Mouse (Mus musculus): ENCODE measurements around the gene Sort1. TPM values are rescaled to one million over a fixed set of nuclear protein-coding genes. Genes with fewer than 3 reads are reported as not detected.

Gene Sort1
- polyA plus RNA-seq, 1 experiment from 2014 or later, result 13.8 TPM

- H3K9me3 ChIP-seq (replicated peaks; ENCODE audit: control insufficient read depth, low read length), result no peaks in the 10 kb centered on the region
- no peaks in the 10 kb centered on the region; the same call in 1 of the 2 replicates for H3K36me3 ChIP-seq (replicated peaks; ENCODE audit: control insufficient read depth, insufficient read depth, low read depth, low read length)
- H3K4me2 ChIP-seq (ENCODE audit: low read depth, low read length), result no peak overlapping the region
- ATAC-seq (replicated peaks; ENCODE audit: insufficient number of reproducible peaks, low FRiP score, low TSS enrichment, low read depth) (no peak), DNase-seq (ENCODE audit: low spot score) (no peak)
- WGBS, result 90% methylated on average over 15 of the region's 15 CpGs
- no peak overlapping the region for H3K4me3 ChIP-seq (ENCODE audit: low read depth, low read length)
- no peak overlapping the region for H3K27ac ChIP-seq (replicated peaks; ENCODE audit: low read depth, low read length)
- H3K4me1 ChIP-seq (ENCODE audit: control insufficient read depth, insufficient read depth, low read length), result no peaks in the 10 kb centered on the region
- H3K9ac ChIP-seq (replicated peaks; ENCODE audit: low read length), result no peak overlapping the region
- H3K27me3 ChIP-seq (ENCODE audit: control insufficient read depth, insufficient read depth, low read length), result no peaks in the 10 kb centered on the region
These were observed 118.6 kb downstream of the Sort1 start for GRCm38 (mm10) chr3:108402528-108402920.

DNA sequence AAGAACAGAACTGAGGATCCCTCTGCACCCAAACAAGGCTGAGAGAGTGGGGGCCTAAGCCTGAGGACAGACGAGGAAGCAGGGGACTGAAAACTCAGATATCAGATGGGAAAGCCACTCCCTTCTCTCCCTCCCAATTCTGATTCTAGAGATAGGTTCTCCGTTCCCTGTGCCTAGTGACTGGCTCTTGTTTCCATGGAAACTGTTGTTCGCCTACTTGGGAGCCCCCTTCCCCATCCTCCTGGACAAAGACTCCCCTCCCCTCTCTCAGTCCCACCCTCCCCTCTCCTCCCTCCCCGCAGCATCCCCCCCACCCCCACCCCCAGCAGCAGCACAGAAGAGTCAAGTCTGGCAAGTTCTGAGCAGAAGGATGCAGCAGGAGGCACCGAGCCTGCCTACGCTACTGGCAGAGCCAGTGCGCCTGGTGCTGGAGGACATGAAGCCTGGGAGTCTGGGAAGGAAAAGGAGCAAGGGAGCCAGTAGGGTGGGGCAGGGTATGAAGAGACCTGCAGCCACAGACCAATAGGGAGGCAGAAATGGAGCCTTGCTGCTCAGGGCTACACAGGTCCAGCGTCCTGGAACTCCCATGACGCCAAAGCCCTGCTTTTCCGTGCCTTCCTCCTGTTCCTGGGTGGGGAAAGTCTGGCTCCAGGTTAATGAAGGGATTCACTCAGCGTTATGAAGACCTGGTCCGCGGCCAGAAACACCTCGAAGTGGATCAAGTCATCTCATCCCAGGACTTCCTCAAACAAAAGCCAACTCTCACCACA is 121.8 kb downstream of the Sort1 start:
- H3K9ac ChIP-seq (replicated peaks; ENCODE audit: low read length), result no peak overlapping the region
- DNase-seq (ENCODE audit: low spot score), result no peak
- H3K9me3 ChIP-seq (replicated peaks; ENCODE audit: control insufficient read depth, low read length), result no peaks in the 10 kb centered on the region
- 36% methylated on average over 14 of the region's 14 CpGs for WGBS
- H3K36me3 ChIP-seq (replicated peaks; ENCODE audit: control insufficient read depth, insufficient read depth, low read depth, low read length), result no peaks in the 10 kb centered on the region; the same call in 1 of the 2 replicates
- no peak overlapping the region for H3K4me3 ChIP-seq (ENCODE audit: low read depth, low read length)
- H3K4me2 ChIP-seq (ENCODE audit: low read depth, low read length), result no peak overlapping the region
- H3K4me1 ChIP-seq (ENCODE audit: control insufficient read depth, insufficient read depth, low read length), result no peaks in the 10 kb centered on the region
- H3K27me3 ChIP-seq (ENCODE audit: control insufficient read depth, insufficient read depth, low read length), result no peaks in the 10 kb centered on the region
- no peak for ATAC-seq (replicated peaks; ENCODE audit: insufficient number of reproducible peaks, low FRiP score, low TSS enrichment, low read depth)
- 0 out of 2 replicates have a peak overlapping the region, but pooled peaks have one; percentile 20 for H3K27ac ChIP-seq (replicated peaks; ENCODE audit: low read depth, low read length)

DNA sequence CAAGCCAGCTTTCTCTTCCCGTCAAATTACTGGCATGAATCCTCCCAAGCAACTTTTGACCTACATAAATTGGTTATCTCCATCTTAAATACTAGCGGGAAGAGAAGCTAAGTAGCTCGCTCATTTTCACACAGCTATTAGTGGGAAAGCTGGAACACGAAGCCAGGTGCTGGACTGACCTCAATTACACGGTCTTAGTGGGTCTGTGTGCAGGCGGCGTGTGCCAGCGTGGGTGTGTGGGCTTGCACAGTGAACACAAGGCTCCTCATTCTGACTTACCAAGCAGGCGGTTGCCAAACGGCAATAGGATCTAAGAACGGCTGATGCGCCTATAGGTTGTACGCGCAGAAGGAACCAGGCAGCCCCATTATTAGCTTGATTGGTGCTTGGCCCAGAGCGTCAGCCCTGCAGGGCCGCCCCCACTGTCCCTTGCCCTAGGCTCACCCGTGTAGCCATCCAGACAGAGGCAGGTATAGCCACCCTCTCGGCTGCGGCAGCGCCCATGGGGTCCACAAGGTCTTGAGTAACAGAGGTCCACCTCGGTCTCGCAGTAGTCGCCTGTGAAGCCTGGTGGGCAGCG is 122.5 kb downstream of the Sort1 start:
- no peak overlapping the region for H3K27ac ChIP-seq (replicated peaks; ENCODE audit: low read depth, low read length)
- WGBS, result 90% methylated on average over 24 of the region's 24 CpGs
- H3K36me3 ChIP-seq (replicated peaks; ENCODE audit: control insufficient read depth, insufficient read depth, low read depth, low read length), result no peaks in the 10 kb centered on the region; the same call in 1 of the 2 replicates
- H3K4me1 ChIP-seq (ENCODE audit: control insufficient read depth, insufficient read depth, low read length), result no peaks in the 10 kb centered on the region; the same call in 1 of the 2 replicates
- H3K27me3 ChIP-seq (ENCODE audit: control insufficient read depth, insufficient read depth, low read length), result no peaks in the 10 kb centered on the region
- DNase-seq (ENCODE audit: low spot score) (no peak), ATAC-seq (replicated peaks; ENCODE audit: insufficient number of reproducible peaks, low FRiP score, low TSS enrichment, low read depth) (no peak)
- no peak overlapping the region for H3K4me2 ChIP-seq (ENCODE audit: low read depth, low read length)
- no peak overlapping the region for H3K9ac ChIP-seq (replicated peaks; ENCODE audit: low read length)
- H3K9me3 ChIP-seq (replicated peaks; ENCODE audit: control insufficient read depth, low read length), result no peaks in the 10 kb centered on the region
- H3K4me3 ChIP-seq (ENCODE audit: low read depth, low read length), result no peak overlapping the region

DNA sequence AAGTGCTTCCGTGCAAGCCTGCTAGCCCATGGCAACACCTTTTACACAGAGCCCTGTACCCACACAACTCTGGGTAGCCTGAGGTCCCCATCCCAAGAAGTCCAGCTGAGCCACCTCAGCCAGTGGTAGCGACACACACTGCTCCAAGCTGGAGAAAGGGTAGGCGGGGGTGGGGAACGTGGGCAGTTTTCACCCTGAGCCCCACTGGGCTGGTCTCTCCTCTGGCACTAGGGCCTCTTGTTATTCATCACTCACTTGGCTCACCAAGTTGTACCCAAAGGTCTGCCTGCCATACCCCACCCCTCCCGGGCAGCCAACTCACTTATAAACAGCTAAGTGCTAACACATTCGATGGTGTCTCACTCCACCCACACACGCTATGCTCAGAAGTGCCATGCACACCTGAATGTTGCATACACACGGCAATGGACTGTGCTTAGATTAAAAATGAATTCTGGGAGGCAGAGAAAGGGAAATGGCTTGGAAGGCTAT is 124.7 kb downstream of the Sort1 start:
- no peak overlapping the region for H3K4me2 ChIP-seq (ENCODE audit: low read depth, low read length)
- no peak overlapping the region for H3K4me3 ChIP-seq (ENCODE audit: low read depth, low read length)
- peaks cover 4% of the 10 kb centered on the region for H3K36me3 ChIP-seq (replicated peaks; ENCODE audit: control insufficient read depth, insufficient read depth, low read depth, low read length)
- no peaks in the 10 kb centered on the region; the same call in 1 of the 2 replicates for H3K9me3 ChIP-seq (replicated peaks; ENCODE audit: control insufficient read depth, low read length)
- H3K27me3 ChIP-seq (ENCODE audit: control insufficient read depth, insufficient read depth, low read length), result no peaks in the 10 kb centered on the region
- ATAC-seq (replicated peaks; ENCODE audit: insufficient number of reproducible peaks, low FRiP score, low TSS enrichment, low read depth) (no peak), DNase-seq (ENCODE audit: low spot score) (no peak)
- H3K27ac ChIP-seq (replicated peaks; ENCODE audit: low read depth, low read length), result no peak overlapping the region
- WGBS, result 94% methylated on average over 8 of the region's 8 CpGs
- no peaks in the 10 kb centered on the region; the same call in 1 of the 2 replicates for H3K4me1 ChIP-seq (ENCODE audit: control insufficient read depth, insufficient read depth, low read length)
- no peak overlapping the region for H3K9ac ChIP-seq (replicated peaks; ENCODE audit: low read length)

DNA sequence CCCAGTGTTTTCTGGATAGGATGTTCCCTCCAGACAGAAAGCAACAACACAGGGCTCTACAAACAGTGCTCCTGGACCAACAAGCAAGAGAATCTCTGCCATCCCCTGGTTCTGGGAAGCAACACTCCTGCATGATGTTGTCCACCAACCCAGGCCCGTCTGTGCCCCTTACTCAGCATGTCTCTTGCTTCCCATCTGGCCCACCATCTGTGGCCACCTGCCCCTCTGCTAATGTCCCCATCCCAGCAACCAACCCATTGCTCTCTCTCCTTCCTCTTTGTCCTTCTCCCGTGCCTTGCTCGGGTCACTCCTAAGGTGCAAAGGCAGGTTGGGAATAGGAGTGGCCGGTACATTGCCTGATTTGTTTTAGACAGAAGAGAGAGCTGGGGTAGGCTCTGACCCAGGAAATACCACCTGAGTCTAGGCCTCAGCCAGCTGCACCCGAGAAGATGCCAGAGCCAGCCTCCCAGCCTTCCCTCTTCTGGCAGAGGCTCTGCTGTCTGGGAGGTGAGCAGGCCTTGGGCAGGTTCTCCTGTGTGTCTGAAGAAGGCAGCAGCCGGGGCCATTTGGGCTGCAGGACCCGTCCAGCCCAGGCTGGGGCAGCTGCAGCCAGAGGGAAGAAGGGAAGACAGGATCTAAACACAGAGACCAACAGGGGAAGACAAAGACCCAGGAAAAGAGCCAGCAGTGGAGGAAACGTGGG is 125.9 kb downstream of the Sort1 start:
- peak overlapping the region; percentile 42 for H3K27ac ChIP-seq (replicated peaks; ENCODE audit: low read depth, low read length)
- no peaks in the 10 kb centered on the region for H3K27me3 ChIP-seq (ENCODE audit: control insufficient read depth, insufficient read depth, low read length)
- ATAC-seq (replicated peaks; ENCODE audit: insufficient number of reproducible peaks, low FRiP score, low TSS enrichment, low read depth), result no peak
- 47% methylated on average over 8 of the region's 8 CpGs for WGBS
- DNase-seq (ENCODE audit: low spot score), result no peak
- peak overlapping the region; percentile 19 for H3K4me2 ChIP-seq (ENCODE audit: low read depth, low read length)
- peaks cover 4% of the 10 kb centered on the region for H3K36me3 ChIP-seq (replicated peaks; ENCODE audit: control insufficient read depth, insufficient read depth, low read depth, low read length)
- H3K4me3 ChIP-seq (ENCODE audit: low read depth, low read length), result no peak overlapping the region
- H3K9ac ChIP-seq (replicated peaks; ENCODE audit: low read length), result peak overlapping the region; percentile 53
- H3K4me1 ChIP-seq (ENCODE audit: control insufficient read depth, insufficient read depth, low read length), result peaks cover under 1% of the 10 kb centered on the region; the same call in 1 of the 2 replicates
- peaks cover 3% of the 10 kb centered on the region; the same call in 1 of the 2 replicates for H3K9me3 ChIP-seq (replicated peaks; ENCODE audit: control insufficient read depth, low read length)

DNA sequence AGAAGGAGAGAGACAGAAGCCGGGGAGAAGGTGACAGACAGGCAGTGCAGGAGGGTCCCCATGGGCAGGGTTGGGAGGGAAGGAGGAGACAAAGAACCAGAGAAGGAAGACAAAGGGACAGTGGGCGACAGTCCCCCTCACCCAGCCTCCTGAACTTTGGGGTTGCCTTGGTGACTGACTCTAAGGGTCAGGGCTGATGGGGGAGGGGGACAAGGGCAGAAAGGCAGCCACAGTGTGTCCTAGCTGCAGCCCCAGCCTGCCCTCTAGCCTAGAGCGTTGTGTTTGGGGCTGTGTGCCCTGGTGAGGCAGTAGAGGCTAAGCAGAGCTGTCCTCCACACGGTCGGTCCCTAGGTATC is 126.5 kb downstream of the Sort1 start:
- DNase-seq (ENCODE audit: low spot score) (no peak), ATAC-seq (replicated peaks; ENCODE audit: insufficient number of reproducible peaks, low FRiP score, low TSS enrichment, low read depth) (peak; percentile 53)
- Histone ChIP-seq H3K27ac (replicated peaks; ENCODE audit: low read depth, low read length) (peak overlapping the region; percentile 42), H3K9me3 (replicated peaks; ENCODE audit: control insufficient read depth, low read length) (peaks cover 3% of the 10 kb centered on the region; the same call in 1 of the 2 replicates), H3K4me3 (ENCODE audit: low read depth, low read length) (no peak overlapping the region), H3K4me1 (ENCODE audit: control insufficient read depth, insufficient read depth, low read length) (peaks cover 5% of the 10 kb centered on the region; the same call in 1 of the 2 replicates), H3K36me3 (replicated peaks; ENCODE audit: control insufficient read depth, insufficient read depth, low read depth, low read length) (peaks cover 4% of the 10 kb centered on the region), H3K27me3 (ENCODE audit: control insufficient read depth, insufficient read depth, low read length) (no peaks in the 10 kb centered on the region), H3K4me2 (ENCODE audit: low read depth, low read length) (peak overlapping the region; percentile 32; the same call in 1 of the 2 replicates), H3K9ac (replicated peaks; ENCODE audit: low read length) (peak overlapping the region; percentile 53)
- 15% methylated on average over 5 of the region's 5 CpGs for WGBS

Measured in embryonic facial prominence, embryonic 11.5 days (tissue).